Mouse (Mus musculus) layer of hippocampus, adult 11-12 months (tissue): ENCODE results near the gene Ier5.

Experiments used
- DNase-seq: peaks from one replicate; pipeline ENCODE4 v3.0.0; 2022; ENCODE audit warnings: low spot score

The Ier5 gene

DNA sequence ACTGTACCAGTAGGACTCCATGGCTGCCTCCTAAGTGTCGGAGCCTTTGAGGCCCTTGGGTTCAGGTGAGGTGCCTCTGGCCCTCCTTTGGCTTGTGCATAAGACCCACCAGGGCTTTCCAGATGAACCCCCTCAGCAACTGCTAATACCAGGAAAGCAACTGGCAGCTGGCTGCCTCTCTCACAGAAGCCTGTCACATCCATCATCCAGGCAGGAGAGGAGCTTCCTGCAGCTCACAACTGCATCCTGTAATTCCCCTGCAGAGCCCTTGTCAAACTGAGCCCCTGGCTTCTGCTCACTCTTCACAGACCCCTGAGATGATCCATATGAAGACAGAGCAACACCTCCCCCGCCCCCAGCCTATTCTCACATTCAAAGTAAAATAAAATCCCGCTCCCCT lies 21.8 kb downstream of the Ier5 start:
- no peak for DNase-seq

DNA sequence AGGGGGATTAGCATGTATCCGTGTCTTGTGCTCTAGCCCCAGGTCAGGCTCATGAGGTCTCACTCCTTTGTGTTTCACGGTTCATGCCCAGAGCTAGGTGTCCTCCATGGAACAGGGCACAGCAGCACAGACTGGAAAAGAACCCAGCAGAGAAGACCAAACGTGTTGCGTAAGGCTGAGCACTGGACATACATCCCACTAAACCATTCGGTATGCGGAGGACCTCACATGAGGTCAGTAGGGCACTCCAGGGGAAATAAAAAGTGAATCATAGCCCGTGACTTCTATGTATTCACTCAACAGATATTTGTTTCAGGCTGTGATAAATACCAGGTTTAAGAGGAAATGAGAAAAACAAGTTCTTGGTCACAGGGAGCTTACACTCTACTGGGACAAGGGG lies 23.6 kb downstream of the Ier5 start:
- no peak for DNase-seq

DNA sequence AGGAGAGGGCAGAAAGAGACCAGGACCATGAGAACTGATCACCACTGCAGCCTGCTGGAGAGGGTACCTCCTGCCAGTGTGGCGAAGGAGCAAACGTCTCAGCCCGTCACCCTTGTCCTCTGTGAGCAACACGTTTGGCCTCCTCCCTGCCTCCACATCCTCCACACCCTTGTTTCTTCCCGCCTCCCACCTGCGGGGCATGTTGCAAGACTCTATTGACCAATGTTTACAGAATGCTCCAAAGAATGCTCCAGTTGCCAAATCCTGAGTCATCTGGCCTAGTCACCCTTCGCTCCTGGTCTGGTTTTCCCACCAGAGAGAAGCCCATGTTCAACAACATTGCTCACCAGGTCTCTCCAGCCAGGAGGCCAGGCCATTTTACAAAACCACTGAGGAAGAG lies 24.6 kb downstream of the Ier5 start:
- DNase-seq = no peak

DNA sequence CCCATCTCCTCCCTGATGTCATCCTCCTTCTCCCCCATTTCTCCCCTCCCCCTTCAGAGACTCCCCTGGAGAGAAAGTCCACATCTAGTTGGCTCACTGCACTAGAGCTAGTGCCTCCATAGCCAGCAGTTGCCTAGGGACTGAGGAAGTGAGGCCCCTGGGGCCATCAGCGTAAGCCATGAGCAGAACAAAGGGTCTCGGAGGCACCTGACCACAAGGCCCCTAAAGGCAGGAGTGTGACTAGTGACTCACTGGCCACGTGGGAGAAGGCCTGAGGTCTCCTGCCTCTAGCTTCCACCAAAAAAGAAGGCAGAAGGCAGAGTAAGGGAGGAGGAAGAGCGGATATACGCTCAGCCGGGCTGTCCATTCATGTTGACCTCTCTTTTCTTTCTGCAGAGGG lies 25.5 kb downstream of the Ier5 start:
- no peak for DNase-seq

DNA sequence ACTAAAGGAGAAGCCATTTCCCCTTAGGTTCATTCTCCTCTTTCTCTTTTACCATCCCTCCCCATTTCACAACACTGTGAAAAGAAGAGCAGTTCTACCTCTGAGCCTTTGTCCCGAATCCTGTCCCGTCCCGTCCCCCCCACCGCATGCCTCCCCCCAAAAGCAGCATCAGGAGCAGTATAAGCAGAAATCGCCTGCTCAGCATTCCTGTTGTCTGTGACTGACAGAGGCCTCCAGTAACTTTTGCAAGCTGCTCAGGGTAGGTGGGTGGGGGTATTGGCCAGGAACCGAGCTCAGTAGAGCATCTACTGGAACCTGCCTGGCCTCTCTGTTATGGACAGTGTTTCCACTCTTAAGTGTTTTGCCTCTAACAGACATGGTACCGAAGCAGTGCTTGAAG lies 26.3 kb downstream of the Ier5 start:
- DNase-seq = no peak

DNA sequence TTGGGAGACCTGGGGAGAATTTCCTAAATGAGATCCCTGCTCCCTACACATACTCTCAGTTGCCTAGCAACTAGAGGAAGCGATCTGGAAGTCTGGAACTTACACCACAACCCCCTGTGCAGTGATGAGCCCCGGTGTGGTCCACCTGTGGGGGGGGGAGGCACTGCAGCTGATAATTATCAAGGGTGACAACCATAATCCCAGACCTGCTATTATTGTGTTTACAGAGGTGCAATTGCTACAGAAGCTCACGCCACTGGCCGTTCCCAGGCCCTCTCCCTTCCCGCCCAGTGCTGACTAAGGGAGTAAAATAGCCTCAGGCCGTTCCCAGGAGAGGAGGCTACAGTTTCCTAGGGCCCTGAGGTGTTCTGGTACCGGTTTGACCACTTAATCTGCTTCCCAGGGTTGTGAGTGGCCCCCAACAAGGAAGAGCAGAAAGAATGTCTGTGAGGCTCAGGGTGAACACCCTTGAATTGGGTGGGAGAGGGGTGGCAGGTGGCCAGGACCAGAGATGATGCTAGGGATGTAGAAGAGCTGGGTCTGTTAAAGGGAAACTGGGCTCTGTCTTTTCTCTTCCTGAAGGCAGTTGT lies 28.1 kb downstream of the Ier5 start:
- no peak for DNase-seq

DNA sequence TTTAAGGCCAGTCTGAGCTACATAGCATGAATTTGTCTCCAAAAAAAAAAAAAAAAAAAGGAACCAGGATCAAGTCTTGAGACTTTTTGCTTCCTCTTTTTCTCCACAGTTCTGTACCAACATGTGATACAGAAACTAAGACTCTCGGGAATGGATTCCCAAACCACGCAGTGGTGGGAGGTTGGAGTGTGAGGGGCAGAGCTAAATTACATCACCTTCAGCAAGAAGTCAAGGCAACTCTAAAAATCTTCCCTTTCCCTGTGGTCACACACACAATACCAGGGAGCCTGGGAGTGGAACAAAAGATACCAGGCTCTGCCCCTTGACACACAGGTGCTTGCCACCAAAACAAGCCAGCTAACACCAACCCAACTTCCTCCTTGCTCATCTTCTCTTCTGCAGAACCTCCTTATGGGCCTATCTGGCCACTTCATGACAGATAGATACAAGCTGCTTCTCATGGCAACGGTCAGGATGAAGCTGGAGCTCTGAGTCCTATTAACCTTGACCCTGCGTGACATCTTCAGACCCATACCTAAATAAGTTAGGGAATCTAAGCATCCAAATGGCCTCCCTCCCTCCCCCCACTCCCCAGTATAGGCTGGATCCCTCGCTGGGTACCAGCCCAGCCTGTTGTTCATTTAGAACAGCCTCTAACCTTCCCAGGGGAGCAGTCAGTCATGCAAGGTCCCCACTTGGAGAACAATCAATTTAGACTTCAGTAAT lies 28.7 kb downstream of the Ier5 start:
- DNase-seq = no peak

DNA sequence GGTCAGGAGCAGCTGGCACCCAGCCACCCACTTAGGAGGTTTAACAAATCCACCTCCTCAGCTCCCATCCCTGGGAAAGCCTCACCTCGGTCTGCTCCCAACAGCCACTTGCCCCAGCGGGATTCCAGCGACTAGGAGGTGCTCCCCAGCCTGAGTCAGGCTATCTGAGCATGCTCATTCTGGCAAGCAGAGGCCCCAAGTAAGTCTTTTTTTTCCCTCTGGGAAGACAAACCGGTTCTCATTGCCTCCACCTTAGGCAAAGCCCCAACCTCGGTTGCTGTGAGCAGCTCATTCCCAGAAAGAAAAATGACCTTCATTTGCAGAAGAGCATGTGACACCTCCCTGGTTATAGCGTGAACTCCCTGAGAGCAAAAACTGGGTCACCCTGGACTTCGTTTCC lies 29.7 kb downstream of the Ier5 start:
- DNase-seq = no peak

DNA sequence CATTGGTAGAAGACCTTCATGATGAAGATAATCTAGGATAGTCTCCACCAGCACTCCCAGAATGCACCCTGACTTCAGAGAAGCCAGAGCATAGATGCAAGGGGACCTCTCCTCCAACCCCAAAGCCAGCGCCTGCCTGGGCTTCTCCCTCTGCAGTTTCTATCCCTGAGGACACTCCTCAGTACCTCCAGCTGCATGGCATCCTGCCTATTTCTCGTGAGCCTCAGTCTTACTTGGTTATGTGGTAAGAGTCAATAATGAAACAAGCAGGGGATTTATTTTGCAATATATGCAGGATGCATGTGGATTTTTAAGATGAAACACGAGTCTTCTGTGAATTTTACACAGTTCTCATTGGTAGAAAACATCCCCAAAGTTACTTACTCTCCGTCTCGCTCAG lies 33.2 kb downstream of the Ier5 start:
- DNase-seq = no peak

DNA sequence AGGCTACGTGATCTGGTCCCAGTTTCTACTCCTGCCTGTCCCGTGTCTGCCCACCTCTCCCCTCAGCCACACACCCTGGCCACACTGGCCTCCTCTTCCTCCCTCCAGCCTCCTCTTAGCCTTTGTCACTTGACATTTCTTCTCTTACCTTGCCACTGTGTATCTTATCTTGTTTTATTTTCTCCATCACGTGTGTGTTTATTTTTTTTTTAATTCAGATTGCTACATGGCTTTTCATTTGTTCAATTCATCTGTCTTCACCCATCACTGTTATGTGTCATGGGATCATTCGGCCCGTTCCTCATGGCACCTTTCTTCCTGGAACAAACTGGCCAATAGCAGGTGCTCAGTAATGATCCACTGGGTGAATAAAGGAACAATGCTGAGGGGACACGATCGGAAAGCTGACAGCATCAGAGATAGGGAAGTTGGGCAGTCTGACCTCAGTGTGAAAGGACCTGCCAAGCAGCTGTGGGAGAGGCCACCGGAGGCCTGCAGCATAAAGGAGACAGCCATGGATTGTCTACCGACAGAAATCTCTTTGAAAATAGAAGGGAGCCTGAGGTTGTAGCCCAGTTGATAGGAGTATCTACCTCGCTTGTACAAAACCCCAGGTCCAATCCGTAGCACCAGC lies 34.3 kb downstream of the Ier5 start:
- no peak for DNase-seq

DNA sequence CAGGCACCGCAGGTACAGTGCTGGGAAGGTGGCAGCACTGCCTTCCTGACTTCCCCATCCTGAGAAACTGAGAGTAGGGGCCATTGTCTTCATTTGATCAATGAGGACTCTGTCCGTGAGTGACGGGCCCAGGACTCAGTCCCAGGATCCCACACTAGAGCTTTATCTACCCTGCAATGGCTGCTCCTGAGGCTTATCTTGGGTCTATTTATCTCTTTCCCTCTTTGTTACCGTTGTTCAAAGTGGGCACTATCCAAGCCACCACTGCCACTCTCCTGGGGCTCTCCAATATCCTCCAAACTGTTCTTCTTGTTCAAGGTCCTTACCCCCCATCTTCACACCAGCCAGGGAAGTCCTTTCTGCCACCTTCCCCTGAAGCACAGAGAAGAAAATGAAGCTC lies 34.8 kb downstream of the Ier5 start:
- no peak for DNase-seq

DNA sequence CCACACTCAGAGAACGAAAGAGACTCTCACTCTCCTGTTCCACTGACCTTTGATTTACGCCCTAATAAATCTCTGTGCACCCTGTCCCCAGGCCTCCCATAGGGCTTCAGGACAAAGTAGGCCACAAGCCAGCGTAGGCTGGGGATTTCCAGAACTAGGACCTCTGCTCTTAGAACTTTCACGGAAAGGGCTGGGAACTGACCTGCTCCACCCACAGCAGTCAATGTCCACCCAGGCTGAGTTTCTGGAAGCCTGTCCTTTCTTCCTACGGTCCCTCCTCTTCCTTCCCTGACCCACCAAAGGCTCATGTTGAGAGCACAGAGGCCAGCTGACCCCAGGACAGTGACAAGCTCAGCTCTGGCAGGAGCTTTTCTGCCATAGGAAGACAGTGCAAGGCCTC lies 35.3 kb downstream of the Ier5 start:
- DNase-seq = no peak

DNA sequence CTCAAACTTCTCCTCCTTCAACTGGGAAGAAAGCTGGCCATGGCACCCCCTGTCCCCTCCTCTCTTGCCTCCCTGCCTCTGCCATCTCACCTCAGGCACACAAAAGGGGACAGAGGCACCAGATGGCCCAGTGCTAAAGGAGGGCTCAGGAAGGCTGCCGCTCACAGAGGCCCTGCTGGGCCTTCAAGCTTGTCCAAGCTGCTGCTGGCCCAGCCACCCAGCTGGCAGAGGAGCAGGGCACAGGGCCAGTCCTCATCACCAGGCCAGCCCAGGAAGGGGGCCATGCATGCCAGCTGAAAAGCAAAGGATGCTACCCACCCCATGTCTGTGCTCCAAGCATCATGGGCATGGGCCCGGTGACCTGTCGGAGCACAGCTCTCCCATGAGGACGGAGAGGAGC lies 36.5 kb downstream of the Ier5 start:
- DNase-seq = no peak

DNA sequence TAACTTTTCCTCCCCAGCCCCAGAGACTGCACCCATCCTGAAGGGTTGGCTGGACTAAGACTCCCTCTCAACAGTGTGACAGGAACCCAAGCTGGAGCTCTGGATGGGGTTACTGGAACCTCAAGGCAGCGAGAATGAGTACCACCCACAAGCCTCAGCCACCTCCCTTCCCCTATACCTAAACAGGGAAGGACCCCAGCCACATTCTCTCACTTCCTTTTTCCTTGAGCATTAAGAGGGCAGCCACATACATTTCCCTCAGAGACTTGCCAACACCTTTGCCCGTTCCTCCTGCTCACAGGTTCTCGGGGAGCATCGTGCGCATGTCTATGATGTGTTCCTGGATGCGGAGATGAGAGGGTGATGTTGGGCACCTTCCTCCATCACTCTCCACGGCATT lies 37.4 kb downstream of the Ier5 start:
- no peak for DNase-seq

DNA sequence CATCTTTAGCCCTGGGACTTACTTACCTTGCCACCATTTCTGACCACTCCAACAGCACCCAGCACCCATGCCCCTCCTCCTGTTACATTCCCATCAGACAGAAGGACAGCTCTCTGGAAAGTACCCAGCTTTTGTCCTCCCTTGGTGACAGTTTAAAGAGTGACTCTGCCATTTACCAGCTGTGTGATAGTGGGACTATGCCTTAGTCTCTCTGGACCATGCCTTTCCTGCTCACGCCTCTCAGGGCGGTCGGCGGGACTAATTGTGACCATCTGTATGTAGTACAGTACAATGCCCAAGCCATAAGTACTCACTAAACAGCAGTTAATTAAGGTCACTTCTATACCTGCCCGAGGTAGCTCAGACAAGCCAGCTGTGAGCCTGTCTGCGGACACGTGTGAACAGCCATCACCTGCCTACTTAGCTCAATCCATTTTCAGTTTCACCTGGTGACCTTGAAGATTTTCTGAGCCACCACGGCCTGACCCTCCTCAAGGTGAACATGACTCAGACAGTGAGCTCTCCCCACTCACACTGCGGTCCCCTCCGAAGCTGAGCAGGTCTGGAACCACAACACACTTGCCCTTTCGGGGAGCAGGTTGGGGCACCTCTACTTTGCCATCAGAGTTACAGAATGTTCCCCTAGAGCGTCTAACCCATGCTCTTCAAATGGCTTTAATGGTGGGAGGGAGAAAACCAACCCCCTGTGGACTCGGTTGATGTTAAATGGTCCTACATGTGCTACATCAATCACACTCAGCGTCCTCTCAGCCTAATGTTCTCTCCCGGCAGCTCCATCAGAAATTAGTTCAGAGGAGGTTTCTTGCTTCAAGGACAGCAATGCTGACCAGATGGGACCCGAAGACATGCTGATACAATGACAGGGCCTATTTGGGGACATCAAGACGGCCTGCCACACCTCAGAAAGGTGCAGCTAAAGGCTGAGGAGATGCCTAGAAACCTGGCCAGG lies 38.3 kb downstream of the Ier5 start:
- DNase-seq = no peak

DNA sequence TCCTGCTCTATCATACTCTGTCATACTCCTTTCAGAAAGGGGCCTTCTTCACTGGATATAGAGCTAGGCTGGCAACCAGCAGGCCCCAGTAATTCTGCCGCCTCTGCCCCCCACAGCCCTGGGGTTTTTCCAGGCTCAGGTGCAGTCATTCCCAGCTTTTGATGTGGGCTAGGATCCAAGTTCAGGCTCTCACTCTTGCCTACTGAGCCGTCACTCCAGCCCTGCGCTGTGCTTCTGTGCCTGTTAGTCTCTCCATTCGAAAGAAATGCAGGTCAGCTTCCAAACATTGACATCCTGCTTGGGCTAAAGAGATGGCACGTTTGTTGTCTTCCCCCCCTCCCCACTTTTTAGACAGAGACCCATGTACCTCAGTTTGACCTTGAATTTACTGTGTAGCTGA lies 39.2 kb downstream of the Ier5 start:
- DNase-seq = no peak

DNA sequence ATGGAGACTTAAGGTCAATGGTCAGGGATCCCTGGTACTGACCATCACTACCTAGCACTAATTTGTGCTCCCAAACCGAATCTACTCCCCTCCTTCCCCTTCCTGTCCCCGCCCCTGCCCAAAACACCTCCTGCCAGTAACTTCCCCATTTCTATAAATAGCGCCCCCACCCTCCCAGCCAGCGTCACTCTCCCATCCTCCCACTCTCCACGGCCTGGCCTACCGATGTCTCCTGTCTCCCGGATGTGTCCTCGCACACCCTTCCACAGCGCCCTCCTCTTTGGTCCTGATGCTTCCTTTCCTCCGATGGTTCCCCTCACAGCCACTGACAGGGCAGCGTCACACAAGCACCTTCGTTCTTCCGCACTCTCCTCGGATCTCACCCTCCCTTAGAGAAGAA lies 39.9 kb downstream of the Ier5 start:
- DNase-seq = peak; percentile 57

DNA sequence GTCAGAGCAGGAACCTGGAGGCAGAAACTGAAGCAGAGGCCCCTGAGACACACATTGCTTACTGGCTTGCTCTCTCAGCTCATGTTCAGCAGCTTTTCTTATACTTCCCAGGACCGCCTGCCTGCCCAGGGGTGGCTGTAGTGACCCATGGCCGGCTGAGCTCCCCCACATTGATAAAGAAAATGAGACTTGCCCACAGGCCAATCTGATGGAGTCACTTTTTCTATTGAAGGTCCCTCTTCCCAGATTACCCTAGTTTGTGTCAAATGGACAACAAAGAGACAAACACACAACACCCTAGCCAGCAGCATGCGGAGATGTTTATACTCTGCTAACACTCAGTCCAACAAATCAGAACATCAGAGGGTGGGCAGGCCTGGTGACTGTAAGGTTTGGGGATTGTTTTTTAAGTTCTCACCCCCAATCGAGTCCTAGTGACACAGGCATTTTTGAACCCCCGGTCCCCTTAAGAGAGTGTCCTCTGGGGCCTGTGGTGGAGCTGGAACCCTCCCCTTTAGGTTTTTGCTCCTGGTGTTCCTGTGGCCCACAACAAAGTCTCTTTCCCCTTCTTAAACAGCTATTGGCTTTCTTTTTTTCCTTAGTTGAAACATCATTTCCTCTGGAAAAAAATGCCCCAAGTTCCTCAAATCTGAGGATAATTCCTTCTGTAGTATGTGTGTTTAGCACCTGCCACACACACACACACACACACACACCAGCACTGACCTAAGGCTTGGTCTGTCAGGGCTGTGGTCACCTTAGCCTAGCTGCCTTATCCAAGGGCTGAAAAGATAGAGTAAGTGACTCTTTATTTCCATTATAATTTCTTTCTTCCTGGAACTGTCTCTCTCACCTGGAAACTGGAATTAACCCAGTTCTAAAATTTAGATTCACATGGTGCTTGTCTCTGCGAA lies 41.1 kb downstream of the Ier5 start:
- DNase-seq = no peak

DNA sequence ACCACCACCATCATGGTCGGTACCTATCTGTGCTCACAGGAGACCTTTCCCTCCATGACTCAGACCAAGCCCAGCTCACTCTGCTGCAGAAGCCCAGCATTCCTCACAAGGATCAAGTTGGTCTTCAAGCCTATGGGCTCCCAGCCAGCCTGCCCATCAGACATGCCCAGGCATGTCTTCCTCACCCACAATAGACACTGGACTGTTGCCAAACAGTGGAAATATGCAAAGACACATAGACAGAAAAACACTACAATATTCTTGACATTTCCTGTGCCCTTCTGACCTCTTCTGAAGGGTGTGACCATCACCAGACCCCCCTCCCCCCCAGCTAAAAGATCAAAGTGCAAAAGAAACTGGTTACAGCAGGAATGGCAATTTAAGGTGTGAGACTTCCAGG lies 43.3 kb downstream of the Ier5 start:
- DNase-seq = no peak

DNA sequence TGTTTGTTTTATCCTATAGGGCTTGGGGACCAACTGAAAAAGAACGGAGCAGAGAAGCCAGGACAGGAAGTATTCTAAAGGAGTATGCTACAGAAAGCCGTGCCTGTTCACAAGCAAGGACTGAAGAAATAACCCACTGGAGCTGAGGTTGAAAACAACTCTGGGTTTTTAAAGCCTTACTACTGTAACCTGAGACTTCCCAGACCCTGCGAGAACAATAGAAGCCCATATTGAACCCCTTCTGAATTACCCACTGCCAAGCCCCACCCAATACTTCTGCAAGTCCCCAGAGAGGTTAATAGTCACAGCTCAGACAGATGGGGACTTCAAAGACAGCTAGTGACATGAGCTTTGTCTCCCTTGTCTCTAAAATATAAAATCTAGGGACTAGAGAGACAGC lies 44.4 kb downstream of the Ier5 start:
- DNase-seq = no peak

DNA sequence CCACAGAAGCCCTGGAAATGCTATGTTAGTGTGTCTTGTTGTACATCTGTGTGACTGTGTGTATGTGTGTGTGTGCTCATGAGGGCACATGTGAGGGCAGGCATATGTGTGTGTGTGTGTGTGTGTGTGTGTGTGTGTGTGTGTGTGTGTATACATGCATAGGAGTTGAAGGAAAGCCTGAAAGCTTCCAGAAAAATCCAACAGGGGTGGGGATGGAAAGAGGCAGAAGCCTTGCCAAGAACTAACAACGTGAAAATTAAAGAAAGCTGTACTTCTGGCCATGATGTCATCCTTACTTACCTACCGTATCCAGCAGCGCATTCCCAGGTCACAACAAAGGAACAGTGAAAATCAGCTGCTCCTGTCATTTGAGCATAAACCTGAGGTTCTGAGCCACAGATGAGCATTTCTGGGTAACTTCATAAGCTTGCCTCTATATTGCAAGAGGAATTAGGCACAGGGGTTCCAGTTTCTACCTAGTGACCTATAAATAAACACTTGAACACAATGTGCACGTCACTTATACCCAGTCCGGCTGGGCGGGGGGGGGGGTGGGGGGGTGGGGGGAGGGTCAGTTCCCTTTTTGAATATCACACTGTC lies 45.0 kb downstream of the Ier5 start:
- DNase-seq = no peak
